In genomic region chr1:87472576-87472975, GRCm38 (mm10) we compare ENCODE assay signal across 18 mouse cellular contexts. TPM values are rescaled to one million over a fixed set of nuclear protein-coding genes. Genes with fewer than 3 reads are reported as not detected.
DNase-seq lines count a peak whose midpoint lies in the region; ATAC-seq and TF ChIP-seq lines count a peak whose summit lies in the region.
"Had no signal": no experiment of that assay in that cellular context is flagged by ENCODE, and none has a peak within 500 bp of the region (broad histone marks: within the 10 kb centered on the region; RNA-seq: fewer than 3 reads in every experiment).

No protein-coding gene starts in this region.

- H3K36me3 ChIP-seq in intestine, embryonic 15.5 days: no peaks in the 10 kb centered on the region
- H3K36me3 ChIP-seq in intestine, postnatal 0 days (ENCODE audit: control insufficient read depth, insufficient read depth): no peaks in the 10 kb centered on the region; the same call in 1 of the 2 replicates
- H3K36me3 ChIP-seq in limb, embryonic 14.5 days (ENCODE audit: control insufficient read depth, insufficient read depth, low read length): no peaks in the 10 kb centered on the region
- no peaks in the 10 kb centered on the region for H3K36me3 ChIP-seq in hindbrain, embryonic 11.5 days (ENCODE audit: control insufficient read depth, insufficient read depth, low read length)
- H3K36me3 ChIP-seq: hindbrain, embryonic 12.5 days; limb, embryonic 12.5 days; neural tube, embryonic 13.5 days had no signal

- no peak for TF ChIP-seq POLR2A in limb, embryonic 14.5 days (IDR thresholded peaks at IDR 0.05; ENCODE audit: borderline replicate concordance, extremely low read depth, insufficient read depth, insufficient read length)

- no peaks in the 10 kb centered on the region for H3K9me3 ChIP-seq in intestine, embryonic 15.5 days
- no peaks in the 10 kb centered on the region for H3K9me3 ChIP-seq in intestine, postnatal 0 days (ENCODE audit: control insufficient read depth)
- no peaks in the 10 kb centered on the region for H3K9me3 ChIP-seq in limb, embryonic 14.5 days (ENCODE audit: control insufficient read depth, low read length)
- no peaks in the 10 kb centered on the region for H3K9me3 ChIP-seq in hindbrain, embryonic 11.5 days (ENCODE audit: control insufficient read depth, low read length)
- H3K9me3 ChIP-seq: hindbrain, embryonic 12.5 days; limb, embryonic 12.5 days; neural tube, embryonic 13.5 days had no signal

- H3K27me3 ChIP-seq in intestine, embryonic 15.5 days (replicated peaks): peaks cover 21% of the 10 kb centered on the region
- H3K27me3 ChIP-seq in intestine, postnatal 0 days (replicated peaks; ENCODE audit: control insufficient read depth, insufficient read depth, low read length): no peaks in the 10 kb centered on the region
- H3K27me3 ChIP-seq in limb, embryonic 14.5 days (ENCODE audit: control insufficient read depth, insufficient read depth, low read length): peaks cover 22% of the 10 kb centered on the region
- H3K27me3 ChIP-seq in hindbrain, embryonic 11.5 days (ENCODE audit: control insufficient read depth, insufficient read depth, low read length): peaks cover 10% of the 10 kb centered on the region

- H3K27ac ChIP-seq in intestine, embryonic 15.5 days: no peak overlapping the region
- H3K27ac ChIP-seq in intestine, postnatal 0 days (ENCODE audit: low read depth, low read length): no peak overlapping the region
- H3K27ac ChIP-seq in limb, embryonic 14.5 days (replicated peaks; ENCODE audit: low read depth, low read length): peak overlapping the region; percentile 58; the same call in 1 of the 2 replicates
- no peak overlapping the region for H3K27ac ChIP-seq in hindbrain, embryonic 11.5 days (ENCODE audit: low read depth, low read length)
- H3K27ac ChIP-seq: hindbrain, embryonic 12.5 days; kidney, postnatal 0 days; limb, embryonic 12.5 days; neural tube, embryonic 13.5 days had no signal

- no peak overlapping the region for H3K4me3 ChIP-seq in intestine, embryonic 15.5 days (replicated peaks)
- no peak overlapping the region for H3K4me3 ChIP-seq in intestine, postnatal 0 days (ENCODE audit: low read depth, low read length)
- no peak overlapping the region for H3K4me3 ChIP-seq in limb, embryonic 14.5 days (replicated peaks; ENCODE audit: low read length)
- no peak overlapping the region for H3K4me3 ChIP-seq in hindbrain, embryonic 11.5 days (ENCODE audit: low read depth, low read length)
- H3K4me3 ChIP-seq: hindbrain, embryonic 12.5 days; limb, embryonic 12.5 days; neural tube, embryonic 13.5 days had no signal

- no peak for ATAC-seq in cerebellum, adult (ENCODE audit: insufficient number of reproducible peaks, low FRiP score, low TSS enrichment)
- ATAC-seq in intestine, embryonic 15.5 days: peak; percentile 14; the same call in 1 of the 2 replicates
- ATAC-seq in intestine, postnatal 0 days: no peak
- ATAC-seq in limb, embryonic 14.5 days (ENCODE audit: low FRiP score, low read depth): no peak
- ATAC-seq in hindbrain, embryonic 11.5 days (ENCODE audit: low FRiP score): no peak
- ATAC-seq: forebrain, embryonic 16.5 days; midbrain, embryonic 16.5 days had no signal

- peak; percentile 37 to 39 for DNase-seq in cerebellum, postnatal 36 days
- peak; percentile 15 for DNase-seq in lung, postnatal 25 days (ENCODE audit: low spot score)
- DNase-seq in lung, postnatal 4 days: no peak
- DNase-seq in limb, embryonic 14.5 days (ENCODE audit: low spot score): no peak
- DNase-seq in hindbrain, embryonic 11.5 days (ENCODE audit: low spot score): no peak
- DNase-seq: adrenal gland, postnatal 25 days; B cell, adult 2 months; gastrocnemius, postnatal 14 days had no signal

- WGBS in intestine, embryonic 15.5 days: 68% methylated on average over 7 of the region's 7 CpGs
- 52% methylated on average over 7 of the region's 7 CpGs for WGBS in intestine, postnatal 0 days
- WGBS in limb, embryonic 14.5 days: 75% methylated on average over 7 of the region's 7 CpGs
- WGBS in hindbrain, embryonic 11.5 days: 87% methylated on average over 7 of the region's 7 CpGs

- no peak for TF ChIP-seq CTCF in intestine, postnatal 0 days (IDR thresholded peaks at IDR 0.05; ENCODE audit: low read depth)

- H3K9ac ChIP-seq in intestine, embryonic 15.5 days: no peak overlapping the region
- H3K9ac ChIP-seq in intestine, postnatal 0 days (ENCODE audit: low read depth, low read length): no peak overlapping the region
- H3K9ac ChIP-seq in limb, embryonic 14.5 days (ENCODE audit: low read depth, low read length, severe bottlenecking): no peak overlapping the region
- H3K9ac ChIP-seq in hindbrain, embryonic 11.5 days (ENCODE audit: low read depth, low read length): no peak overlapping the region
- H3K9ac ChIP-seq: hindbrain, embryonic 12.5 days; limb, embryonic 12.5 days; neural tube, embryonic 13.5 days had no signal

- no peak overlapping the region for H3K4me2 ChIP-seq in intestine, embryonic 15.5 days (replicated peaks)
- H3K4me2 ChIP-seq in intestine, postnatal 0 days (replicated peaks; ENCODE audit: low read depth): no peak overlapping the region
- peak overlapping the region; percentile 9; the same call in 1 of the 2 replicates for H3K4me2 ChIP-seq in limb, embryonic 14.5 days (replicated peaks; ENCODE audit: low read depth, low read length, severe bottlenecking)
- H3K4me2 ChIP-seq in hindbrain, embryonic 11.5 days (replicated peaks; ENCODE audit: low read depth, low read length): no peak overlapping the region
- H3K4me2 ChIP-seq: hindbrain, embryonic 12.5 days; limb, embryonic 12.5 days; neural tube, embryonic 13.5 days had no signal

- peaks cover 5% of the 10 kb centered on the region; the same call in 1 of the 2 replicates for H3K4me1 ChIP-seq in intestine, embryonic 15.5 days (replicated peaks)
- H3K4me1 ChIP-seq in intestine, postnatal 0 days (replicated peaks; ENCODE audit: control insufficient read depth, insufficient read depth, low read length): no peaks in the 10 kb centered on the region
- peaks cover 9% of the 10 kb centered on the region for H3K4me1 ChIP-seq in limb, embryonic 14.5 days (ENCODE audit: control insufficient read depth, insufficient read depth, low read length)
- peaks cover 2% of the 10 kb centered on the region; the same call in 1 of the 2 replicates for H3K4me1 ChIP-seq in hindbrain, embryonic 11.5 days (replicated peaks; ENCODE audit: control insufficient read depth, insufficient read depth, low read length)

RNA-seq across cellular contexts. Expression of gene Snorc, which starts 2.5 kb away (rescaled TPM):
- not detected in 2 replicates for polyA plus RNA-seq in intestine, embryonic 15.5 days (2015; fragmentation: Nextera tagmentation; extraction: Ambion mirVana)
- polyA plus RNA-seq in intestine, postnatal 0 days (2015; fragmentation: Nextera tagmentation; extraction: Ambion mirVana): not detected in 2 replicates
- polyA plus RNA-seq in limb, embryonic 14.5 days (2012; rRNA removed): 204 and 319 TPM in 2 replicates
- 53.9 and 69.9 TPM in 2 replicates for polyA plus RNA-seq in limb, embryonic 14.5 days (2014; fragmentation: Nextera tagmentation; extraction: Ambion mirVana)
- not detected in 2 replicates for polyA plus RNA-seq in hindbrain, embryonic 11.5 days (2014; fragmentation: Nextera tagmentation; extraction: Ambion mirVana)
- polyA plus RNA-seq: forebrain, embryonic 16.5 days; kidney, postnatal 0 days; small intestine, adult 2 months had no signal

RNA-seq across cellular contexts. Expression of gene Neu2, which starts 37.1 kb away (rescaled TPM):
- 3.2 and 3.4 TPM in 2 replicates for polyA plus RNA-seq in intestine, embryonic 15.5 days (2015; fragmentation: Nextera tagmentation; extraction: Ambion mirVana)
- polyA plus RNA-seq in intestine, postnatal 0 days (2015; fragmentation: Nextera tagmentation; extraction: Ambion mirVana): 2.5 and 3.3 TPM in 2 replicates
- 0.04 TPM in 1 of 2 replicates, not detected in the other for polyA plus RNA-seq in limb, embryonic 14.5 days (2012; rRNA removed)
- not detected in 2 replicates for polyA plus RNA-seq in limb, embryonic 14.5 days (2014; fragmentation: Nextera tagmentation; extraction: Ambion mirVana)
- not detected in 2 replicates for polyA plus RNA-seq in hindbrain, embryonic 11.5 days (2014; fragmentation: Nextera tagmentation; extraction: Ambion mirVana)
- polyA plus RNA-seq: hindbrain, embryonic 12.5 days had no signal

Comparison
In these comparisons a context has a peak if more than half of its experiments do, and no peak if none do; other contexts are left out.
1. DNase-seq: peak in cerebellum, postnatal 36 days (2 of 2) and lung, postnatal 25 days (single experiment); none in lung, postnatal 4 days (0 of 2), limb, embryonic 14.5 days (single experiment) and hindbrain, embryonic 11.5 days (single experiment).
2. RNA of gene Snorc, which starts 2.5 kb away (polyA plus RNA-seq): 53.9 to 319 TPM in limb, embryonic 14.5 days; not detected in hindbrain, embryonic 11.5 days, not detected in intestine, embryonic 15.5 days and not detected in intestine, postnatal 0 days; every median in the first group is over 10 times any median in the second.